Mouse (Mus musculus): Measurements from ENCODE around the gene Gna11.
A peak's percentile ranks its signal among the peaks of the same experiment; 100 is the strongest.

The Gna11 gene

DNA sequence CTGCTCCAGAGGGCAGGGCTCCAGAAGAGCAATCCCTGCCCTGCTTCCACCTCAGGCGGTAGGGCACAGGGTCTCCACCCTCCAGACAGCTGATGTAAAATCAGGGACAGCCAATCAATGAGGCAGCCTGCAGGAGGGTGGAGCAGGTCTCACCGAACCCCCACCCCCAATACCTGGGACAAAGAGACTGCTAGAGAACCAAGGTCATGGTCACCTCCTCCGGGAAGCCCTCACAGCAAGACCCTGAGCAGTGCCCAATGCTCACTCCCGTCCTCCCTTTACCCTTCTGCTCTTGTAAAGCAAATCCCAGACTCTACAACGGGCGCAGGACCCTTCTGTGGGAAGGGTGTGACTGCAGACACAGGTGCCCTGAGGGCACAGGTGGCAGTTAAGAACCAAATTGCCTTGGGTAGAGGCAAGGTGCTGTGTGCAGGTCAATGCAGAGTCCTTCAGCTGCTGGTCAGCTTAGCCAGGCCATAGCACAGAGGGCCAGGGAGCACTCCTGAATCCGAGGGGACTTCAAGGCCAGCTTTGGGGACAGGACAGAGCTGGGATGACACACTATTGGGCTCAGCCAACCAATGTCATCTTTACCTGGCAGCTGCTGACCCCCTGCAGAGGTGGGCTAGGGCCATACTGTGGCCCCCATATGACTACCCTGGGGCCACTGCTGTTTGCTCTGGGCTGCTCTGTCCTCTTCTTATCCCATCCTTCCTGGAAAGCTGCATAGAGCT is 2.1 kb downstream of the Gna11 start:
- no peak for DNase-seq (ENCODE audit: low spot score in 2 of 2)

- no peak for DNase-seq (ENCODE audit: low spot score in 2 of 2)
Measured at GRCm38 (mm10) chr10:81541803-81542202, 3.2 kb downstream of the Gna11 start.

DNA sequence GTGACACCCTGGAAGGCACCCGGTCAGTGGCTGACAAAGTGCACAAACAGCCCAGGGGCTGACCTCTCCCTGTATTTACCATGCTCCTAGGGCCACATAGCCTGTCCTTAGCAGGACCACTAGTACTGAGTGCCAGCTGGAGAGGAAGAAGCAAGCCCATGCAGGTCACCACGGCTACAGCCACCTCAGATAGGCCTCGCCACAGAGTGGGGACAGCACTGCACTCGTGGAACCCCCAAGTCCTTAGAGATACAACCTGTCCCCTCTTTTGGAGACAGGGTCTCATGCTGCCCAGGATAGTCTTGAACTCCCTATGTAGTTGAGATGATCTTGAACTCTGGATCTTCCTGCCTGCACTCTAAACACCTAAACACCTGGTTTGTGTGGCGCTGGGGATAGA is 3.6 kb downstream of the Gna11 start:
- no peak for DNase-seq (ENCODE audit: low spot score in 2 of 2)

- no peak for DNase-seq (ENCODE audit: low spot score in 2 of 2)
Measured at GRCm38 (mm10) chr10:81538321-81539048, 6.5 kb downstream of the Gna11 start.

GRCm38 (mm10) chr10:81537429-81537828 is 7.6 kb downstream of the Gna11 start:
- DNase-seq (ENCODE audit: low spot score in 2 of 2), result no peak

GRCm38 (mm10) chr10:81536734-81537133 is 8.3 kb downstream of the Gna11 start:
- DNase-seq (ENCODE audit: low spot score in 2 of 2), result no peak

DNA sequence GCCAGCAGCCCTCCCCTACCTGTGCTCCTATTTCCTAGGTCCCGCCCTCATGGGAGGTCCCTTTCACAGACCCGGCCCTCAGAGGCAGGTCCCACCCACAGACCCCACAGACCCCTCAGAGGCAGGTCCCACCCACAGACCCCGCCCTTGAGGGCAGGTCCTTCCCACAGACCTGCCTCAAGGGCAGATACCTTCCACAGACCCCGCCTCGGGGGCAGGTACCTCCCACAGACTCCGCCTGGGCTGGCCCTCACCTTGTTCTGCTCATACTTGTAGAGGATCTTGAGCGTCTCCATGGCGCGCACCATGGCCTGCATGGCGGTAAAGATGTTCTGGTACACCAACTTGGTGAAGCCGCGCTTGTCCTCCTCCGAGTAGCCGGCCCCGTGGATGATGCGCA is 10.2 kb downstream of the Gna11 start:
- DNase-seq (ENCODE audit: low spot score in 2 of 2), result no peak

DNA sequence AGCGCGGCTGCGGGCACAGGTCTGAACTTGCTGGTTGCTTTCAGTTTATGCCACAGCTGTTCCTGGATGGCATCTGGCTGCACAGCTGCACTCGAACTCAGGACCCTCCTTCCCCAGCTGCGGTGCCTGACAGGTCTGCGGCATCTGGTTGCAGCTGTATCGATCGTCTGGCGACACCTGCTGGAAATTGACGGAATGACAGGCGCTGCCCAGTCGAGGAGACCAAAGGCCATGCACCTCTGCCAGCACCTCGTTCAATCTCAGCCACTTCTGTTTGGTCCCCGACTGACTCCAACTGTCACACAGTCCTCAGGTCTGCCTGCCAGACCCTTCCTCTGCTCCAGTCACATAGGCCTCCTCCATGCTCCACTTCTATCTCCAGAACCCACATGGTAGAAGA is 18.2 kb downstream of the Gna11 start:
- DNase-seq (ENCODE audit: low spot score in 2 of 2), result peak in 1 of 2 experiments; percentile 38

DNA sequence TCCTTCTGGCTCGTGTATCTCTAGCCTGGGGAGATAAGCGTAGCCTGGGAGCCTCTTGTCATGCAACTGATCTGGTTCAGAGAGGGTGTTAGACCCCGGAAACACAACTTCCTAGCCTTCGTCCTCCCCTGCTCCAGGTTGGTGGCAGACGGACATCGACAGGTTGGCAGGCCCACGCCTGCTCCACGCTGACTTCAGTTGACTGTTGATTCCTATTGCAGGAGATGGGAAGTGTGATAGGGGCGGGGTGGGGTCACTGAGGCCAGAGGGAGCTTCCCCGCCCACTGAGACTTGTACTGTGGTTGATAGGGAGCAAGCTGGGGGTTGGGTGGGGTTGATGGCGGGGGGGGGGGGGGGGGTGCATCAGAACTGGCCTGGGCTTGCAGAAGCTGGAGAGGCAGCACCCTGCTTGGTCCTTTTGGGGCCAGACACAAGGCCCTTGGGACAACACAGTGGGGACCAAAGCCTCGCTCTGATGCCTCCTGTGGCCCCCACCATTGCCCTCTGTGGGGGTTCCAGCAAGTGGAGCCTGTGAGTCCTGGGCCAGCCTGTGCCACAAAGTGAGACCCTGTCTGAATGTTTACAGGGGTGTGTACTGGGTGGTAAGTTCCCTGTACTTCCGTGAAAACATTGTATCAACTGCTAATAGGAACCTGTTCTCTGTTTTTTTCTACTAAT is 19.8 kb downstream of the Gna11 start:
- no peak for DNase-seq (ENCODE audit: low spot score in 2 of 2)

- no peak for DNase-seq (ENCODE audit: low spot score in 2 of 2)
Measured at GRCm38 (mm10) chr10:81524051-81524605, 20.9 kb downstream of the Gna11 start, which contains the start of gene Gna15. TSS of gene Gna15 (minus strand) at chr10:81524225.

- DNase-seq (ENCODE audit: low spot score in 2 of 2), result no peak
Measured at GRCm38 (mm10) chr10:81523570-81523969, 21.4 kb downstream of the Gna11 start.

- no peak for DNase-seq (ENCODE audit: low spot score in 2 of 2)
Measured at GRCm38 (mm10) chr10:81523142-81523541, 21.8 kb downstream of the Gna11 start.

DNA sequence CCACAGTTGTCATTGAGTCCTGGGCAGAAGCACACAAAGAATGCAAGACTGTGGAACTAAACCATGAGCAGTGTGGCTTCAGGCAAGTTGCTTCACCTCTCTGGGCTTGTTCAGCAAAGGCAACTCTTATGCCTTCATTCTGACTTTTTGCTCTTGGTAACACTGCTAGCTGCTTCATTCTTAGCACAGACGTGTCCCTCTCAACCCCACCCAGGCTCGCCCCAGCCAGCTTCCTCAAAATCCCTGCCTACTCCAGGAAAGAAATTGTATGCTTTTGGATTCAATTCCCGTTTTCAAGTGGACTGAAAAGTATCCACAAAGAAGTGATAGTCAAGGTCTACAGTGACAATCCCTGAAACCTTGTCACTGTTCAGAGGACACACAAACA is 25.0 kb downstream of the Gna11 start:
- DNase-seq (ENCODE audit: low spot score in 2 of 2), result no peak

GRCm38 (mm10) chr10:81519227-81519977 is 25.6 kb downstream of the Gna11 start:
- DNase-seq (ENCODE audit: low spot score in 2 of 2), result no peak

GRCm38 (mm10) chr10:81518546-81518945 is 26.4 kb downstream of the Gna11 start:
- no peak for DNase-seq (ENCODE audit: low spot score in 2 of 2)

GRCm38 (mm10) chr10:81517227-81517626 is 27.8 kb downstream of the Gna11 start:
- DNase-seq (ENCODE audit: low spot score in 2 of 2), result no peak

DNA sequence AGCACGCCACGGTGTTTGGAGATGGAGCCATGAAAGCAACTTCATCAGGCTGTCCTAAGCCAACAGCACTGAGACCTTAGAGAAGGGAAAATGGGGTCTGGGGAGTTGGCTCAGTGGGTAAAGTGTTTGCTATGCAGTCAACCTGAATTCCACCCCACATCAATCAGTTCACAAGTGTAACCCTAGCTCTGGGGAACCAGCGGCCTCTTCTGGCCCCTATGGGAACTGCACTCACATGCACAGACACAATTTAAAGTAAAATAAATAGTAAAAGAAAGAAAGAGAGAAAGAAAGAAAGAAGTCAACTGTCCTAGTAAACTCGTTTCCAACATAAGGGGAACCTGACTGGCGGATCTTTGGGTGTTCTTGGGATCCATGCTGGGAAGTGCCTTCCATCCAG is 31.2 kb downstream of the Gna11 start:
- no peak for DNase-seq (ENCODE audit: low spot score in 2 of 2)

DNA sequence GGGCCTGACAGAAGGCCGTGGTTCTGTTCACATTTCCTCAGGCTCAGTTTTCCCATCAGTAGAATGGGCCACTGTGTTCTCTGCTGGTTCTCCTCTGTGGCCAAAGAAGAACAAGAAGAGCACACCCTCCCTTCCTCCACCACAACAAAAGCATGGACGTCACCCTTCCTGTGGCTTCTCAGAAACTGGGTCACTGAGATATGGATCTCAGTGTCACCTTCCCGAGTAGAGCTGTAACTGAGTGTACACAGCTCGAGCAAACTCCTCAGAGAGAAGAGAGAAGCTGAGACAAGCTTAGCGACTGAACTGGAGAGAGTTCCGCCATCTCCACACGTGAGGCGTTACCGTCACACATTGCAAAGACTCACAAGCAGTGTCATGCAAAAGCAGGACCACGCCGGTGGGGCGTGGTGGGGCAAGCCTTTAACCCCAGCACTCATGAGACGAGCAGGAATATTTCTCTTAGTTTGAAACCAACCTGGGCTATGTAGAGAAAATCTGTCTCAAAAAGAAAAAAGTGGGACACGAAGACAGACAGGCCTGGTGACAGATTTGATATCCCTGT is 34.7 kb downstream of the Gna11 start:
- no peak for DNase-seq (ENCODE audit: low spot score in 2 of 2)

- DNase-seq (ENCODE audit: low spot score in 2 of 2), result no peak
Measured at GRCm38 (mm10) chr10:81507691-81508489, 37.1 kb downstream of the Gna11 start.

DNA sequence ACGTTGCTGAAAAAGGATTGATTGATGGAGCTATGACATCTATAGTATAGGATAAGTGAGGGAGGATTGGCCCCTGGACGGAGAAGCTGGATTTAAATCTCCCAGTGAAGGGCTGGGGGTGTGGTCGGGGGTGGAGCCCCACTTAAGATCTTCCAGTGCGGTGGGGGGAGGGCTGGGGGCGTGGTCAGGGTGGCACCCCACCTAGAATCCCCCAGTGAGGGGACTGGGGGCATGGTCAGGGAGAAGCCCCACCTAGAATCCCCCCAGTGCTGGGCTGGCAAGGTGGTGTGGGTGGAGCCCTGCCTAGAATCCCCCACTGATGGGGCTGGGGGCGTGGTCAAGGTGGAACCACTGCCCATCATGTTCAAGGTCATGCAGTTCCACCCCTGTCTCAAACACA is 37.9 kb downstream of the Gna11 start:
- no peak for DNase-seq (ENCODE audit: low spot score in 2 of 2)
